Mouse (Mus musculus): Measurements from ENCODE around the gene Atg10. TPM values are rescaled to one million over a fixed set of nuclear protein-coding genes. Genes with fewer than 3 reads are reported as not detected.

Atg10 gene
- total RNA-seq, 4 experiments from 2014 or later = 13.8 to 18.1 (median 15.1) TPM

DNA sequence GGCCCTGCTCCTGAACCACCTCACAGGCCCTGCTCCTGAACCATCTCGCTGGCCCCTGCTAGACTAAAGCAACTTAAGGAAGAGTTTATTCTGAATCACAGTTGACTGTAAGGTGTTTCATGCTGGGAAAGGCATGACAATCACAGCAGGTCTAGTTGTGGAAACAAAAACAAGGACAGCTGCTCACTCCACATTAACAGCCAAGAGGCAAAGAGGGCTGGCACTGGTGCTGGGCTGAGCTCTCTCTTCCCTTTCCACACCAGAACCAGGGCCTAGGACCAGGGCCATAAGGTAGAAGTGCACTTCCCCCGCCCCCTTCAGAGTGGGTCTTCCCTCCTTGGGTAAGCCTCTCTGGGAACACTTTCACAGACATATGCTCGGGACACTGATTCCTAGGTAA, 48.4 kb downstream of the Atg10 start:
- no peak for DNase-seq (ENCODE audit: low spot score in 2 of 2)

DNA sequence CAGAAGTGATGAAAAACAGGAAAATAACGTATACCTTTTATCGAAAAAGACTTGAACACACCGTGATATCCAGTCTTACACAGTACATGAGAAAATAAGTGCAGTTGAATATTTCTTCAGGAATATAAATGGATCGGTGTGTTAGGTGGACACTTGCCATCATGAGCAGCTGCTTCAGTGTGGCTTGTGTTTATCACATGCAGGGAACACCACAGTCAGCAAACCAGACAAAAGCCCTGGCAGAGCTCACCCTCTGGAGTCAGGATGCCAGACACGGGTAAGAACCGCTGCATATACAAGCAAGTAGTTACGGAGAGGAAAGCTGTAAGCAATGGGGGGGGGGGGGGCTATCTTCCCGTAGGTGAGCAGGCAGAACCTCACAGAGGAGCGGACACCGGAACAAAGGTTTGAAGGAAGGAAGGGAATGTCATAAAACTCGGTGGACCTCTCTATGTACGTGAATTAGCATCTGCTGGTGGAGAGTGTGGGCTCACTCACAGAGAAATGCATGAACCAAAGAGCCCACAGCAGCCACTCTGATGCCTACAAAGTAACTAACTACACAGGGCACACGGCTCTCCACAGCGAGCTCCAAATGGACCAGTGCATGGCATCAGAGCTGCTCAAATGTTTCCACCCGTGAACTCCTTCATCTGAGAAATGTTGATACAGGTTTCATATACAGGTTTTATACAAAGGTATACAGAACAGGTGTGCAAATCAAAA, 51.8 kb downstream of the Atg10 start:
- DNase-seq (ENCODE audit: low spot score in 2 of 2) = no peak

DNA sequence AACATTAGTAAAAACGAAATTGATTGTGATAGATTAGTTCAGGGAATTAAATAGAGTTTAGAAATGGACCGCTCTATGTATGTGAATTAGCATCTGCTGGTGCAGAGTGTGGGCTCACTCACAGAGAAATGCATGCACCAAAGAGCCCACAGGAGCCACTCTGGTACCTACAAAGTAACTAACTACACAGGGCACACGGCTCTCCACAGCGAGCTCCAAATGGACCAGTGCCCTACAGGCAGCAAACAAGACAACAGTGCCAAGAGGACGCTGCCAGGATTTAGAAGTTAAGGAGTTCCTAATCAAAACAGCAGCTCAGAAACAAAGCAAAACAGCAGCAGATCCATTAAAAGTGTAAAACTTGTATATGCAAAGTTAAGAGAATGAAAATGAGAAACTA, 52.6 kb downstream of the Atg10 start:
- no peak for DNase-seq (ENCODE audit: low spot score in 2 of 2)

DNA sequence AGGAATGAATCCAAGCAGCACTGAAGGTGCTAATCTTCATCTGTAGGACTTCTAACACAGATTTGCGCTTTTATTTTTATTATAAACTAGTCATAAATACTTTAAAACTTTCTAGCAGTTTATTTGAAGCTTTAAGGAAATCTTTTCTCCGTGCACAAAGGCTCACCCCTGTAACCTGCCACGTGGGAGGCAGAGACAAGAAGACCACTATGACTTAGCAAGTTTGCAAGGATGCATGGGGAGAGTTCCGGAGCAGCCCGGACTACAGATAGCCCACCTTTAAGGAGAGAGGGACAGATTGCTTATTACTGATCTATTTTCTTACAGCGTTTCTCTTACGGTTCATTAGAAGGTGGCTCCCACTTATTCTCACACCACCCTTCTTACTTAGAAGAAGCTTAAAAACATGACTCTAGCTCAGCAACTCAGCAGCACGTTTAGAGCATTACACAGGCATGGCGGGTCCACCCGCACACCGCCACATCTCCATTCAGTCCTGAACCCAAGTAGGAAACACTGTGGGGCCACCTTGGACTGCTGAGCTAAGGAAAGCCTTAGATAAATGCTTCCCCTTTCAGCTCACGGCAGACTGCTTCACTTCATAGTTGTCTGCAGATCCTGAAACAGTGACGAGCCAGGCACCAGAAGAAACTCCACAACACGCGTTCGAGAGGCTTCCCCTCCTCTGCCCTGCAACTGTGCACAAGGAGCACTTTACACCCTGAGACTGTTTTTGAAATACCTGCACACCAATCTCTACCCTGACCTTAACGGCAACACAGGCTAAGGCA, 54.0 kb downstream of the Atg10 start:
- no peak for DNase-seq (ENCODE audit: low spot score in 2 of 2)

DNA sequence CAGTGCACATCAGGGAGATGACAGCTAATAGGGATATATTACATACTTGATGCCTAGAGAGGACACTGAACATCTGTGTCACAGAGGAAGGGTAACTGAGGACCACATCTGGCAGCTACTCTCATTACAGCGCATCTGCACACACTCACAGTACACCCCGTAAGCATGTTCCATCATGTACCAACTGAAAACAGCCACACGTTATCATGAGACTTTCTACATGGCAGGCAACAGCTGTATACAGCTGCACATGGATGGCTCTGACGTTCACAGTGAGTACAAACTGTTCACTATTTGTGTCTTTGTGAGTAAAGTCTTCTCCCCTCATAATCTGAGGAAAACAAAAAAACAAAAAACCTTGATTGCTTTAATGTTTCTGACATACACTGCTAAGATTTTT, 55.3 kb downstream of the Atg10 start:
- no peak for DNase-seq (ENCODE audit: low spot score in 2 of 2)

DNA sequence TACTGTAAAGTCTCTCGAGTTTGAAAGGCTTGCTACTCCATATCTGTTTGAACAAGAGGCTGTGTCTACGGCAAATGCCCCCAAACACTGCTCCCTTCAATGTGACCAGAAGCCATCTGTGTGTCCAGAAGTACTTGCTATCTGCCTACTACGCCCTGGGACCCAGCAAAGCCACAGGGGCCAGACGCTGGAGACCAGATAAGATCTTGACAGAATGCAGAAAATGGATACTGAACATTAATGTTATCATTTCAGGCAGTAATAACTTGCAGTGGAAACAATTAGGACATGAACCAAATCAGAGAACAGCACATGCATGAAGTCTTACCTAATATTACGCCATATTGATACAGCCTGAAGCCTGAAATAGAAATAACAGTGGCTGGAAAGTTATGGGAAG, 56.2 kb downstream of the Atg10 start:
- DNase-seq (ENCODE audit: low spot score in 2 of 2) = no peak

DNA sequence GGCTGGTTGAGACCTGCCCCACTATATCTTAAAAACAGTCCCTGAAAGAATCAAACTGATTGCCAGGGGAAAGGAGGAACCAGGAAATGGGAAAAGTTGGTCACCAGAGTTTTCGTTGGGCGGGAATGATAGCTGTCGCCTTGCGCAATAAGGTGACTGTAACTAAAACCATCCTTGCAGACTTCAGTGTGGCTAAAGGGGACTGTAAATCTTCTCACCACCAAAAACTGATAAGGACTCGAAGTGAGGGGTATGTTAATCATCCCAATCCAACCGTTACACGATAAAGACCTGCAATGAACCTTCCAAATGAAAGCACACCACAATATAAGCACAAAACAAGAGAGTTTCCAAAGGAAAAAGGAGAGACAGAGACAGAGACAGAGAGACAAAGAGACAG, 57.5 kb downstream of the Atg10 start:
- DNase-seq (ENCODE audit: low spot score in 2 of 2) = no peak

DNA sequence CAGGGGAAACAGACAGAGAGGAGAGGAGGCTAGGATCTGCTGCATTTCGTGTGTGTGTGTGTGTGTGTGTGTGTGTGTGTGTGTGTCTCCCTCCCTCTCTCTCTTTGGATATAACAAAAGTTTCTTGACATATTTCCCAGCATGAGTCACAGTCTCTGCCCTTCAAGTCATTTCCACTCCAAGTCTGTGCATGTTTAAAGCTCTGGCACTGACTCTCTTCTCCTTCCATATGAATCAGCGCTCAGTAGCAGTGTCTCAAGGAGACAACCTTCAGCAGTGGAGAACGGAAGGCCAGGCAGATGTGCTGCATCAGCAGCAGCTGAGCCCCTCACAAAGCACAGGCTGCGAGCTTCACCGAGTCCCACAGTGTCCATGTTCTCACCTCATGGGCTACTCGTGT, 58.6 kb downstream of the Atg10 start:
- no peak for DNase-seq (ENCODE audit: low spot score in 2 of 2)

DNA sequence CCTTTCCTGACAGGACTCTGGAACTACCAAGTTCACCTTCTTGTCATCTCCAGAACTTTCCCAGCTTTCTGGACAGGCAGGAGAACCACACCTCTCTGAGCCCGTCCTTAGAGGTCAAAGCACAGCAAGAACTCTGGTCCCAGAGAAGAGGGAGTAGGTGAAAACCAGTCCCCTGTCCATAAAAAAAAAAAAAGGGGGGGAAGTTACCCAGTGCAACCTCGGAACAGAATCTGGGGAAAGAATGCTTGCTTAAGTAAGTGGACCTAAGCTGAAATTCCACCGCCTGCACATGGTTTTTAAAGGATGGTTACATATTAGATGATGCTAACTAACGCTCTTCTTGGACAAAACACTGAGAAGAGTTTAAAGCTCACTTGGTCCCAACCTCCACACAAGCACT, 60.5 kb downstream of the Atg10 start:
- DNase-seq (ENCODE audit: low spot score in 2 of 2) = no peak

DNA sequence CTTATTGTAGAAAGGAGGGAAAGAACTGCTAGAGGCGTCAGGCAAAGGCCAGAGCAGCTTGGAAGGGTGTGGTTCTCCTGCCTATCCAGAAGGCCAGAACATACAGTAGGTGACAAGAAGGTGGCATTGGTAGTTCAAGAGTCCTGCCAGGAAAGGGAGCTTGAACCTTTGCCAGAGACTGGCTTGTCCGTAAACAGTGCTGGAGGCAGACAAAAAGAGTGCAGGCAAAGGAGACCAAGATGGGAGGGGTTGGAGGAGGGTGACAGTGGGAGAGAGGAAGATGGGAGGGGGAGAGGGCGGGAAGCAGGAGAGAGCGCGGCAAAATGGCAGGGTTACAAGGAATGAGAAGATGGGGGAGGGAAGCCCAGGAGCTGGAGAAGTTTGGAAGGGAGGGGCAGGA, 61.3 kb downstream of the Atg10 start:
- no peak for DNase-seq (ENCODE audit: low spot score in 2 of 2)

DNA sequence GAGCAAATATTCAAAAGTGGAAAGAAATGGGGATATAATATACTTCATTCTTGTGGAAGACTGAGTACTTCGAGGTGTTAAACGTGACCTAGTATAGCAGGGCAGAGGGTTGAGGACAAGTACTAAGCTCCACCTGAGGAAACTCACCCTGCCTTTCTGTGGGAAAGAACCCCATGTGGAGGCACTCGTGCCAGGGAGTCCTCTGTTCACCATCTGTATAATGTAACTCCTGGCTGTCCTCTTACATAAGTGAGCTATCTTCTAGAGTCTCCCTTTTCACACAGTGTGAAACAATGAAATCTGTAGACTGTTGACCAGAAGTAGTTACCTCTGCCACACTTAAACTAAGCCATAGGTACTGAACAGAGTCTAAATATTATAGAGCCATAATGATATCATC, 63.2 kb downstream of the Atg10 start:
- DNase-seq (ENCODE audit: low spot score in 2 of 2) = no peak

DNA sequence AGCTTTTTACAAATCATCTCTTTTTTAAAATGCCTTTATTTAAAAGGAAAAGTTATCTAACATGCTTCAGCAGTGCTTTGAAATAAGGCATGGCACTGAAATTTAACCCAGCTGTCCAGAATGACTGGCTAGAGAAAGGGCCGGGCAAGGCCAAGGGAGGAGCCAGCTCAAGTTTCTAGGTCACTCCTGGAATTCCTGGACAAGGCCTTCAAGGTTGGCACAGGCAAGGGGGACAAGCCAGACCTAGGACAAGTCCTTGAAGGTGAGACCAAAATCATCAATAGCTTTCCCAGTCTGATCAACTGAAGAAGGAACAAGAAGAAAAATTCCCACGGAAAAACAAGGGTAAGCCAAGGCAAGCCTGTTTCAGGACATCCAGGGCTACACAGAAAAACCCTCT, 63.9 kb downstream of the Atg10 start:
- DNase-seq (ENCODE audit: low spot score in 2 of 2) = no peak

DNA sequence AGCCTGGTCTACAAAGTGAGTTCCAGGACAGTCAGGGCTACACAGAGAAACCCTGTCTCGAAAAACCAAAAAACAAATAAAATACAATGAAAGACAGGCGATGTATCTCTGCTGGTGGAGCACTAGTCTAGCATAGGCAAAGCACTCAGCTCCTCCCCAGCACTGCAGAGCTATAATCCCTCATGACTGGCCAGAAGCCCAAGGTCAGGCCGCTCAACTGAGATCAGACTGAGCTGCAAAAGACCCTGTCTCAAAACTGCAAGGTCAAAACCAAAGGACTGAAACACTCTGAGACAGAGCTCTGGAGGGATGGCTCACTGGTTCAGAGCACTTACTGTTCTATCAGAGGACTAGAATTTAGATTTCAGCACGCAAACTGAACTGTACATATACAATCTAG, 65.8 kb downstream of the Atg10 start:
- DNase-seq (ENCODE audit: low spot score in 2 of 2) = no peak

DNA sequence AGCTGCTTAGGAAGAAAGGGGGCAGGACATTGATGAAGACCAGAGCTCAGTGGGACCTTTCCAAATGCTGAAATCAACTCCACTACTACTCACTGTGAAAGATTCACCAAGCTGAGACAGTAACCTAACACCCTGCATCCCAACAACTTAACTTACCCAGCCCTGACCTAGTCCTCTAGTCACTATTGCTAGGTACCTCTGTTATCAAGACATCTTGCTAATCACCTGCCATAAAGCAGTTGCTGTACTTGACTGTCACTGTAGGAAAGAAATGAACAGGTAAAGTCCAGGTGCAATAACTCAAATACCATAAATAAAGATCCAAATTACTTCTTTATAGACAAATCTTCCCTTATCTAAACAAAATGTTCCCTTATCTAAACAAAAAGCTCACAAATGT, 66.3 kb downstream of the Atg10 start:
- DNase-seq (ENCODE audit: low spot score in 2 of 2) = no peak

DNA sequence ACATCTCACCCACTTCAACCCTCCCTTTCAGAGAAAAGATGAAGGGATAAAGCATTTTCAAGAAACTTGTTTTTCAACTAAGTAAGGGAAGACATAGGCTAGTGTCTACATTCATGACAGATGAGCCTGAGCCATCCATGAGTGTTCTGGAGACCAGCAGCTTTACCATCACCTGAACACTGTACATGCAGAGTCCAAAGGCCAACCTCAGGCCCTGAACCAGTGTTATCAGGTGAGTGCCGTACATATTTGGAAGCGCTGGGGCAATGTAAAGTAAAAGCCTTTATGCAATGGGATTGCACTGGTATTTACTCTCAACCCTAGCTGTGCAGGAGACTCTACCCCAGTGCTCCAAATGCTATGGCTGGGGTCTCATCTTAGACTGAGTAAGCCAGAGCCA, 66.8 kb downstream of the Atg10 start:
- no peak for DNase-seq (ENCODE audit: low spot score in 2 of 2)

DNA sequence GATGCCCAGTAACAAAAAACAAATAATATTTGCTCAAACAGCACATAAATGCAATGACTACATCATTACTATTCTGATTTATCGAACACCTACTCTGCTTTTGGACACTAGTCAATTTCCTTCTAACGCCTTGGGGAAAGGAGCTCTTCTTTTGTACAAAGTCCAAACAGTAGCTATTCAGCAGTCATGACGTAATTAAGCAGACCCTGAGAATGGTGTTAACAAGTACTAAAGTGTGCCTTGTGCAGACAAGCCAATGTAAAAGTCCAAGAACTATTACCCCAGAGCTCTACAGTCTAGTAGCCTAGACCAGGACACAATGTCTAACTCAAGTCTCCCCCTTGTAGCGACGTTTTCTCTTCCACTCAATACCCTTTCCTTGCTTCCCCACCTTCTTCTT, 67.5 kb downstream of the Atg10 start:
- DNase-seq (ENCODE audit: low spot score in 2 of 2) = no peak

DNA sequence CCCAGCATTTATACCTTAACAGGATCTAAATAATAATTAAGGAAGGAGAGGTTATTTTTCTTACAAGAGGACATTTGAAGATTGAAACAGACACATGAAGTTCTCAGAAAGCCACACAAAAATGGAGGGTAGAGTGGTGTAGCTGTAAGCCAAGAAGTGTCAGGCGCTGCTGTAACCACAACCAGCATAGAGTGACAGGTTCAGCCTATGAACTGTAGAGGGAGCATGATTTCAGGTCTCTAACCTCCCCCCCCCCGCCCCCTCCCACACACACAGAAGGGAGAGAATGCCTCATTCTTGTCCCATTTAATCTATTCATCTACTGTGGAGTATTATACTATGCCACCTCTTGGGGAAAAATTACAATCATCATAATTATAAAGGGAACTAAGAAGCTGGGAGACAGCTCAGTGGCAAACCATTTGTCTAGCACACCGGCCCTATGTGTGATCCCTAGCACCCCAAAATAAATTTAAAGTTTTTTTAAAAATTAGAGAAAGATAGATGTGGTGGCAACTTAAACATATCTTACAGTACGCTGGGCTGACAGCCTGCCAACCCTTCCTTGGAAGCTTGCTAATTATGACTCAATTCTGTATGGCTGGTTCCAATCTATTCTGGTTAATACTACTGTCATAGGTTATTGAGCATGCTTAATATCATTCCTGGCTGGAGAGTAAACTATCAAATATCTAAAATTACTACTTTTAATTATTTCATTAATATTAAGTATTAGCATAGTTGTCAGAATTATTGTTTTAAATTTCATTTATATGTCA, 68.2 kb downstream of the Atg10 start:
- DNase-seq (ENCODE audit: low spot score in 2 of 2) = no peak

DNA sequence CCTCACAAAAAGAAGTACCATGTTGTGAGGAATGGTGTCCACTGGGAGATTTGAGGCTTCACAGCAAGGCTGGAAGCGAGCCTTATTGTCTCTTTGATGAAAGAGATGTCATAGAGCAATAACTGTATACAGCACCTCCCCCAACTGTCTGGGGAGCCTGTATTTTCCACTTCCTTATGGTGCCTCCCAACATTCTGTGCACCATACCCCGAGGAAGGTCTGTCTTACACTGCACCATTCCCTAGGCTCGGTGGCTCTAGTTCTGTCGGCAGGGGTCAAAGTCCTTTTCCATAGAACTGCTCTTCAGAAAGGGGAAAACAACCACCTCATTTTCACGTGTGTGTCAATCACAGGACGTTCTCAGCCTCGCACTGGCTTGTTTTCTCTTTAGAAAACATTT, 69.1 kb downstream of the Atg10 start:
- no peak for DNase-seq (ENCODE audit: low spot score in 2 of 2)

DNA sequence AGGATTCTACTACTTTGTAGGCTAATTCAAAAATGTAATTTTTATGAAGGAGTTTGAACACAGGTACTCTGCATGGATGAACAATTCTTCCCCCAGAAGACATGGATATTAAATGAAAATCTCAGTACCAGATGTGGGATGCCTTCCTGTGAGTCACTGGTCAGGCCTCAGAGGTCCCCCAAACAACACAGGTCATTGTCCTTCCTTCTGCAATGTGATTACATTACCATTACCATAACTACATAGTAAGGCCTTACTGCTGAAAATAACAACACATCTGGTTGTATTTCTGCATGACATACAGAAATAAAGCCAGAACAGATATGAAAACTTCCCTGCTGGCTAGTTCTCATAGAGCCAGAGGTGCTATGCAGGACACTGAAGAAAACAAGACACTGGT, 87.4 kb downstream of the Atg10 start:
- DNase-seq (ENCODE audit: low spot score in 2 of 2) = no peak

DNA sequence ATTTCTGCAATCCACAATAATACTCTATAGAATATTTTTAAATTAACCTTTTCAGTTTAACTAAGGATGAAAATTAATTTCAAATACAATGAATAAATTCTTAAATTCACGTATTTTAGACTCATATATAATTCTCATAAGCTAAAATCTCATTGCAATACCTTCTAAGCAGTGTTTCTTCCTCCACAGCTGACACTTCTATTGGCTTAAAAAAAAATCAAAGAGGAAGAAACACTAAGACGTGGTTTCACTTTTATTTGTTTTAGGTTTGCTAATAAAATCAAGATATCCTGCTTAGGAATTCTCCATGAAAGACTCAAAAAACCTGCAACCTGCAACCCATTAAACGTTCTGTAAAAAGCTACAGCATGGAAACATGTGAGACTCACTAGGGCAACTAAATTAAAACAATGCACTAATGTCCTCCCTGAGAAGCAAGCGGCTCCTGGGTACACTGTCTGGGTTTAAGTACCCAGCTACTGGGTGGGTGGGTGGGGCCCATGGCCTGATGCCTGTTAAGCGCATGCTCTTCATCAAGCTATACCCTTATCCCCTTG, 90.4 kb downstream of the Atg10 start:
- no peak for DNase-seq (ENCODE audit: low spot score in 2 of 2)

DNA sequence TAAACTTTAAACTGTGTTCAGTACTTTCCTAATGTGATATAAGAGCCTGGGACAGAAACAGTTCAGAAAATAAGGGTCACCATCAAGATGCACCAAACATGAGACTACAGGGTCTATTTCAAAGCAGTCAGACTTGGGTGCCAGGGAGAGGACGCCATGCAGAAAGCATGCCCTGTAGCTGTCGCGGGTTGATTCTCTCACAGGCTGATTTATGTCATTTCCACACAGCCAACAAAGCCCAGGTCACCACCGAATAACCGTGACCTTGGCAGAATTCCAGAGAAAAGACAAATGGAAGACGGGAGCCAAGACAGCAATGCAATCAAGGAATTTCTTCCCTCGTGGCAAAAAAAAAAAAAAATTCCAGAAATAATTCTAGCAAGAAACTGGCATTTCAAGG, 94.7 kb downstream of the Atg10 start:
- no peak for DNase-seq (ENCODE audit: low spot score in 2 of 2)

DNA sequence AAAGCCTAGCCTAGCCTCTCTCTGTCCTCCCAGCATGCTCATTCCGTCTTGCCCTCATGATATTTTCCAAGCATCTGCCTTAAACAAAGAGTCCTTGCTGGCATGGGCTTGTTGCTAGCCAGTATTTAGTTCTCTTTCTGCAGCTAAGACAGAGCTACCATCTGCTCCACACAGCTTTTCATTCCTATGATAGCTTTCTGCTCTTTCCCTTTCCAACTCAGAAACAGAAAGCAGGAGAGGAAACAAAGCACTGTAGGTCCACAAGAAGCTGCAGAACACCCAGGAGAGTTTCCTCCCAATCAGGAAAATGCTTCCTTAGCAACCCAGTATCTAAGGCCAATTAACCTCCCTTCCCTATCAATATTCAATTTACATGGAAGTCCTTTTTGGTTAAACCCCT, 95.2 kb downstream of the Atg10 start:
- peak; percentile 37 to 41 for DNase-seq (ENCODE audit: low spot score in 2 of 2)
